Mouse (Mus musculus) right cerebral cortex, postnatal 25 days (tissue): ENCODE measurements at regions not wholly inside any gene's neighbourhood (a gene's known extent, or its start where the extent isn't known, plus 50 kb on each side); places are given as distances from the start of the nearest gene placed in this dataset.

Experiments used
- DNase-seq: peaks from one replicate; pipeline ENCODE4 v3.0.0; 2022

DNA sequence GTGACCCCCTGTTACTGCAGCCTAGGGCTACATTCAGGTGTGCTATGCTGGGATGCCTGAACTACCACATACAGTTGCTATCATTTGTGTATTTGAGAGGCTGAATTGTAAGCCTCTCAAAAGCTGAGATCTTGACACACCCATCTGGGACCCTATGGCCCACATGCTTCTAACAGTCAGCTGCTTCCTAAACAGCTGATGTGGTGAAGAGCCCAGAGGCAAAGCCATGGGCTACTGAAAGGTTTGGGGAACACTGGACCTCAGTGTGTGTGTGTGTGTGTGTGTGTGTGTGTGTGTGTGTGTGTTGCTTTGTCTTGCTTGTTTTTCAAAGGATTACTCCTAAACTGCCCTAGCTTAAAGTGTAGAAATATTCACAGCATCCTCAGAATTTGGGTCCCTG is 75.0 kb downstream of the Lbh start:
- DNase-seq, result no peak

DNA sequence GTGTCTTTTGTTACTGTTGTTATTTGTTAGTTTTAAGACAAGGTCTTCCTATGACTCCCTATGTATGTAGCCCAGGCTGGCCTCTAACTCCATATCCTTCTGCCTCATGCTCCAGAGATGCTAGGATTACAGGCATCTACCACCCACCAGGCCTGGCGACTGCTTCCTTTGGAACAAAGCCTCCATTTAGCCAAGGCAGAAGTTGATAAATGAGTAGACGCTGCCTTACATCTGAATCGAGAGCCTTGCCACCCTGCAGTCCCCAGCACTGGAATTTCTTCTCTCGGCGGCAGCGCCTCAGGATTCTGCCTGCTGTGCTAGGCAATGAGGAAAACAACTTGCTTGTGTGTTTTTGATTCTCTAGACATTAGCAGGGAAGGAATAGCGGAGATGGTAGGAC is 75.5 kb downstream of the Lbh start:
- DNase-seq, result no peak

DNA sequence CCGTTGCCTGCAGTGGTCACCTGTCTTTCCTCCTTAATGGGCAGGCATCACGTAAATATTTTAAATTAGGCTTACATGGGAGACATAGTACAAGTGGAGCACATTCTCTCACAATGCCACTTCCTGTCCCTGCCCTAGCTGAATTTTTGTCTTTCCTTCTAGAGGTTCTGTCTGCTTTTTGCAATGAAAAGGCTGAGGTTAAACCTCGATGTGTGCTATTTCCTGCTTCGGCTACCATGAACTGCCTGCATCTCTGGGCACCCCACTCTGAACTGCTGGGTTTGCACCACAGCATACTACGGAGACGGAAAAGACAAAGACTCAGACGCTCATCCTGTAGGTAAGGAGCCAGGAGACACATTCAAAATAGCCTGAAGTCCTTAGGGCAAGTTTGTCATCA is 78.4 kb downstream of the Lbh start:
- DNase-seq, result no peak

DNA sequence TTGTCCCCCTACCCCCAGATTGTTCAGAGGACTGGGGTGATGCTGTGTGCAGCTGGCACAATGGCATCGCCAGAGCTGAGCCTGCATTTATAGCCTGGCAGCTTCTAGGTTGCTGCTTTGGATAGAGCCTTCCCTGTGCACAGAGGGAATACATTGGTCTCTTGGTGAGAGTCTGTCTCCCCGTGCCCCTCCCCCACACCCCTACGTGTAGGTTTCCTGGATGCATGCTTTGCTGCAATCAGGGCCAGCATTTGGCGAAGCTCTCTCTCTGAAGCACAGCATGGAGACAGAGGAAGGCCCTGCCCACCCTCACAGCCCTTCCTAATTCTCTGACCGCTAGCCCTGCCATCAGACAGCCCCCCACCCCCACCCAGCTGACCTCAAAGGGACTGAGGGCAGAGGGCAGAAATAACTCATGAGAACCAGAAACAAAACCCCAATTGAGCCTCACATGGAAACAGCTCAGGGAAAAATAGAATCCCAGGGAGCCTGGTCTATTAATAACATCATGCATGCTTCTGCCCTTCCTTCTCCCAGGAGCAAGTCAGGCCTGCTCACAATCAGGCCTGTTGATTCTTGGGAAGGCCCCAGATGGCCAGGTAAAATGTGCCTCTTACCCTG is 79.3 kb downstream of the Lbh start:
- no peak for DNase-seq

DNA sequence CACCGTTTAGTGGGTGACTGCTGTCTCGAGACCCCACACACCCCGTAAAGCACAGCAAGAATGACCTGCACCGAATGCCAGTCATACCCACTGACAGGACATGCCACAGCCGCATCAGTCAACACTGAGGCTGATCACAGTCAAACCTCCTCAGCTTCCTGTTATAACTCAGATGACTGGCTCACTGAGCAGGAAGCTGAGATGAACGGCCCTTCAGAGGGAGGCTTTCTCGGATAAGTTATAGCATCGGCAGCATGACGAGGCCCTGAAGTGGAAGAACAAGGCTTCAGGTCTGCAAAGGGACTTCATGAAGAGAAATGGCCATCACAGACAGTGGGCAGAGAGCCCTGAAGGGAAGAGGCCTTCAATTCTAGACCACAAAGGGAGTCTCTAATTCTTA is 87.0 kb downstream of the Lbh start:
- DNase-seq, result no peak

DNA sequence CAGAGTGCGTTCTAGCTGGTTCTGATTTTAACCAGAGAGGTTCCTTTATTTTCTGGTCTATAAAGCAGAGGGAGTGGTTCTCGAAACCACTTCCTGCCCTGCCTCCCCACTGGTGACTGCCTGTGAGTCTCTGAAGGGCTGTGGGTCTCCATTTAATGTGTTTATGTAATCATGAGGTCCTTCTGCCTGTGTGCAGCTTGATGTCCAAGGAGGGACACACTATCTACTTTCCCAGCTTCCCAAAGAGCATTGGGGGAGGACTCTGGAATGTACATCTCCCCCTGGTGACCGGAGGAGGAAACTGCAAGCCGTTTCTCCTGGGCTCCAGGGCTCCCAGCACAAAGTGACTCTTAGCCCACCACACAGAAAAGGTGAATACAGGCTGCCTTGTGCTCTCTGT is 90.8 kb downstream of the Lbh start:
- peak; percentile 10 for DNase-seq

DNA sequence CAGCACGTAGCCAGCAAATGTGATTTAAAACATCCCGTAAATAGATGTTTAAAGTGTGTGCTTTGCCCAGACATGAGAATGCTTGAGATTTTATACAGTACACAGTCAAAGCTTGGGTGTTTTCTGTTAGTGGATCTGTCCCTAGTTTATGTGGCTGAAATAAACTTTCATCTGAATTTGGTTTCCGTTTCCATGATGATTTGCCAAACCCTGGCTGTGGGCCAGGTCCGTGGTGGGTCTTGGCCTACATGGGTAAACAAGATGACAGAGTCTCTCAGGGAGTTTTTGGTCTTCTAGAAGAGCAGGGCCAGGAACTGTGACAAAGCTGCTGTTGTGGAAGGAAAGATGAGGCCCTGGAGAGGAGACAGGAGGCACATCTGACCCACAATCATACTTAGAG is 91.9 kb downstream of the Lbh start:
- no peak for DNase-seq

DNA sequence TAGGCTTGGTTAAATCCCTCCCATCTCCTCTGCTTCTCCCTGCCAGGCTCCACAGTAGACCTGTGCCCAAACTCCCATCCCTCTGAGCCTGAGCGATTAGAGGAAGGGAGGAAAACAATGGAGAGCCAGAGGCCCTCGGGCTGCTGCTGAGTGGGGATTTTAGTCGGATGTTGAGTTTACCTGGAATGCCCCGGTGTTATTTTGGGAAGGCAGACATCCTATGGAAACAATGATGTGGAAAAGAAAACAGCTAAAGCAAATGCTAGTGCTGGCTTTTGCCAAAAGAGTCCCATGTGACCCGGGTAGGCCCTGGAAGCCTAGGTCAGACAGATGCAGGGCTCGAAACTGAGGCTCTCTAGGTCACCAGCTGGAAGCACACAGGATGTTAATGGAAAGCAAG is 94.3 kb downstream of the Lbh start:
- DNase-seq, result no peak

DNA sequence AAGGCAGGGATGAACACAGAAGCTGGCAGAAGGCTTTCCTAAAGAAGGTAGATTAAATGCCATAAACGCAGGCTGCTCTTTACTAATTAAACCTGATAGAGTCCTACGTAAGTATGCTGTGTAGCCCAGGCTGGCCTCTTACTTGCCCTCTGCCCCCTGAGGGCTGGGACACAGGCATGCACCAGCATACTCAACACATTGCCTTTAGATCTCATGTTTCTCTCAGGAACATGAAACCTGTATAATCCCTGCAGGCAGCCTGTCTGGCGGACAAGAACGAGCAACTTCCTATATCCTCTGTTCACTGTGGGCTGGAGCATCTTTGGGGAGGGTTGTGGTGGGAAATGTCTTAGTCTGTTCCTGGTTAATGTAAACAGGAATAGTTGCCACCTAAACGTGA is 94.8 kb upstream of the Lclat1 start:
- no peak for DNase-seq

DNA sequence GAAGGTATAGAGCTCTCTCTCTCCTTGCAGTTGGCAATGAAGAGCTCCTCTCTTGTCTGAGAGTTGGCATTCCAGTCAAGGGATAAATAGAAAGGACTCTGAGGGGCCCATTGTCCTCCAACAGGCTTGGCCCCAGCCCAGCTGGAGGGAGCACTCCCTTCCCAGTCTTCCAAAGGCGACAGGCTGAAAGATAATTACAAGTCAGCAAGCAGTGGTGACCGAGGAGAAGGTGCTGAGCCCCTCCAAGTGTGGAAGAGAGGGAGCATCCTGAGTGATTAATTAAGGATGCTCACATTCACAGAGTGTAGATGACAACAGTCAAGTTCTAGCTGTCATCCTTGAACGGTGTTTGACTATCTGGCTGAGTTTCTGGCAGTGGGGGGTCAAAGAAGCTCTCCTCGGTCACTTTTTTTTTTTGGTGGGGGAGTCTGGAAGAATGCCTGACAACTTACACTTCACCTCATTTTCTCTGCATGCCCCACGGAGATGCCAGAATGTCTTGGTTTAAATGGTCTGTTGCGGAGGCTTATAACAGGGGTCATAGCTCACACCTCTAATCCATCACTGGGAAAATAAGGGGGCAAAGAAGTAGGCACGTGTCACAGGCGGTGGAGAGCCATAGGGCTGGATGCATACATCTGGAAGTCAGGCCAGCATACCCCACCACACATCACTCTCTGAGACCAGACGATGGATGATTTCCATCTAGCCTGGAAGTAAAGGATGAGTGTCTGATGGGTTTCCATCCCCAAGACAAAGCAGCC is 93.5 kb upstream of the Lclat1 start:
- no peak for DNase-seq

DNA sequence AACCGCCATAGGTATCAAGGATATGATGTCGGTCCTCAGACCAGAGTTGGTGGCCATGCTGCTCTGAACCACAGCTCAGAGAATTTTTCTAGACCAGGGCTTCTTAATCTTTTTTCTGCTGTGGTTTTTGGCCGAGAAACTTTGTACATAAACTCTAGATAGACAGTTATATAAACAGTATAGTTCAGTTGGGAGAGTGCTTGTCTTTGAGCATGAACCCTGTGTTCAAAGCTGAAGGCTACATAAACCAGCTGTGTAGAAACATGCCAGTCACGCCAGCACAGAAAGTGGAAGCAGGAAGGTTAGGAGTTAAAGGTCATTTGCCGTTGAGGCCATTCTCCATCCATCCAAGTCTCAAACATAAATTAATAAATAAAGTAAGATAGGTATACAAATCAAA is 90.6 kb upstream of the Lclat1 start:
- no peak for DNase-seq

DNA sequence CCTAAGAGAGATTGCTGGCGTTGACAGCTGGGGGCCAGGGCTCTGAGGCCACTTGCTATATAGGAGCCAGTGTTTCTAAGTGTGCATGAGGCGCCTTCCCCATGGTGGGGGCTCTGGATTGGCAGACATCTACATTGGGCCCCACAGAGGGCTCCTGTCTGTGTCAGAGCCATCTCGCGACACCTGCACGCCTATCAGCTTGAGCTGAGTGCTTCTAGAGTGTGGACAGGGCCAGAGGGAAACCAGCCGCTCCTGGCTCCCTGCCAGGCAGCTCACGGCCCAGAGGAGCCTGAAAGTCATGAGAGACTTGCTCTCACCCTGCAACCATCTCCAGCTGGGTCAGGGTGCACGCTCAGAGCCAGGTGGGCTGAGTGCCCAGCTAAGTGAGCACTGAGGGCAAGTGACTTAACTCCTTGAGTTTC is 85.1 kb upstream of the Lclat1 start:
- DNase-seq, result no peak

DNA sequence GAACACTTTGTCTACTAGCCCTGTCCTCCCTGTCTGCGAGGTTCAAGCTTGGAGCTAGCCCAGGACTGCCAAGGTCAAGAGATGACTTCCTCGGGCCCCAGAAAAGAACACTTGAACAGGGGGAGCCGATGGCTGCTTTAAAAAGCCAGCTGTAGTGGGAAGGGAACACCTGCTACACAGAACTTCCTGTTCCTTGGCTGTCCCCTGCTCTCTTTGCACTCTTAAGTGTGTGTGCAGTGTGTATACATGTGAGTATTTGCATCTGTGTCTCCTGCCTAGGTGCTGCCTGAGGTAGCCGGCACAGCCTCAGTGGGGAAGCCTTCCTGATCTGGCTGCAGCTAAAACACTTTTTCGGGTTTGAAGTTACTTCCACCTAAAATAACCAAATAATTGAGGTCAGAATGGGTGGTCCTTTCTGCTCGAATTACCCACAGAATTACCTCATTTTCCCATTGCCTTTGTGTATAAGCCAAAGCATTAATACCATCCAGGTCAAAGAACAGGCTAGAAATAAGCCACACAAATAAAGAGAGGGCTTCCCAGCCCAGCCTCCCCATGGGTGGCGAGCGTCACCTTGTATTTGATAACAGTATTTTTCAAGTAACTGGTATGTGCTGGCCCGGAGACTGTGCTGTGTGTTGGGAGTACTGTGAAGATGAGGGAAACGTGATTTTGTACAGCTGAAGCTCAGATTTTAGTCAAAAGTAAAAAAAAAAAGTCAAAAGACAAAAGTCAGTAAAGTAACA is 84.2 kb upstream of the Lclat1 start:
- DNase-seq, result no peak

DNA sequence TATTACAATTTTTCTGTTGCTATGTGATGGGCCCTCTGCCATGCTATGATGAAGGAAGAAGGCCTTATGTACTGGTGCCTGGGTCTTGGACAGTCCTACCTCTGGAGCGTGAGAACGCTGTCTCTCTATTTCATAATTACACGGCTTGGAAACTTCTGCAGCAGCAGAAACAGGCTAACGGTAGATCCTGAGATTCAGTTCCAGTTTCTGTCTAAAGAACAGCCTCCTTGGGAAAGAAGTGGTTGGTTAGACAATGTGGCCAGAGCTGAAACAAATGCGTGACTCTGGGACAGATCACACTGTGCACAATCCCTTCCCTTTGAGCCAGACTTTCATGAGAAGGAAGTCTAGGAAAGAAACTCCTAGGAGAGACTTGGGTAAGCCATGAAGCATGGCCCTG is 80.7 kb upstream of the Lclat1 start:
- DNase-seq, result no peak

DNA sequence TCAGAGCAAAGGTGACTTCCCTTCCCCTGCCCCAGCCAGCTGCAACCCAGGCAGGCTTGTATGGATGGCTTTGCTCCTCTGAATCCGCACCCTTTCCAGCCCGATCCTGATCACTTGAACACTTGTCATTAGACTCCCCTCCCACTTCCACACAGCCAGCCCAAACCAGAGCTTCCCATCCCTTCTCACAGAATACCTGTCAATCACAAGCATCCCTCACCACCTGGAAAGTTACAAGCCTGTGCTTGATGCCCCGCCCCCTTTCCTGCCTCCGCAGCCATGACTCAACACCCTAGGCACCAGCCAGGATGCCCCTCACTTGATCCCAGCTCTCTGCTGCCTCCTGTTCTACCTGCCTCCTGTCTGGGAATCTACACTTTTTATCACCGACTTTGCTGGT is 76.0 kb upstream of the Lclat1 start:
- DNase-seq, result no peak

DNA sequence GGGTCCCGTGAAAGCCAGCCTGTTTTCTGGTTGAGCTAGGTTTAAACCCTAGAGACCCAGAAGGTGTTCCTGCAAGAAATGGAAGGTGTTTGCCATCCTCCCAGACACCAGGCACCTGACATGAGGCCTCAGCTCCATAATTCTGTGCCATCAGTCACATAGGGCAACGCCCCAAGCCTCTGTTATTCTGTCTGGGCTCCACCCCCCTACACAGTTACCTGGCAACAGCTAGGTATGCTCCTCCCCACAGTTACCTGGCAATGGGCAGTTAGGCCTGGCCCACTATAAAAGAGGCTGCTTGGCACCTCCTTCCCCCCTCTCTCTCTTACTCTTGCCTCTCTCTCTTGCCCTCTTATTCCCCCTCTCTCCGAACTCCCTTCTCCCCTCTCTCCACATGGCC is 75.5 kb upstream of the Lclat1 start:
- no peak for DNase-seq

DNA sequence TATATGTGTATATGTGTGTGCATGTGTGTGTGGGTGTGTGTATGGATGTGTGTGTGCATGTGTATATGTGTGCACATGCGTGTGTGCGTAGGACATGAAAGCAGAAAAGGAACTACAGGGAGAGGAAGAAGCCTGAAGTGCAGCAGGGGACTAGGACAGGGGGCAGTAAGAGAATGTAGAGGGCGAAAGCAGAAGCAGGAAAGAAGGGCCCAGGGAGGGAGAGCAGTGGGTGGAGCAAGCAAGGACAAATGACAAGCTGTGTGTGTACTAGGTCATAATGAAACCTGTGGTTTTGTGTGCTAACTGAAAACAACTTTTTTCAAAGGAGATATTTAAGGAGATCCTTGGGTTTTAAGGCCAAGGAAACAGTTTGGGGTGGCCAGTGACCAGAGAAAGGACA is 73.4 kb upstream of the Lclat1 start:
- DNase-seq, result no peak

DNA sequence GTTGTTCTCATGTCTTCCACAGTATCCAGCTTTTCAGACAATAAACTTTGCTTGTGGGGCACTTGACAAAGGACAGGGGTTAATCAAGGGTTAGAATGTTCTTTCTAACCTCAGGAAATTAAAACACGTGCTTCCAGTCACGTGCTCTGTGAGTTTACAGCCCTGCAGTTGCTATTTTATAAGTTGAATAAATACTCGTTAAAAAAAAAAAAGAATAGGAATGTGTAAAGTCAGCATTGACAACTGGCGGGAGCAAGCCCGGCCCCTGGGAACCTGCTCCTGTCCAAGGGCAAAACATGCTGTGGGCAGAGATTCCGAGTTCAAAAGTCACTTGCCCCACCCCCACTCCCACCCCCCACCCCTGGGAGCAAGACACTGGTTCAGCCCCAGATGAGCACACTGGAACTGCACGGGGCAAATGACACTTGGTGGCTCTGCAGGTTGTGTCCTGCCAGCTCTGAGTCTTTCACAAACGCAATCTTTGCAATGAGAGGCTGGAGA is 72.8 kb upstream of the Lclat1 start:
- DNase-seq, result no peak

DNA sequence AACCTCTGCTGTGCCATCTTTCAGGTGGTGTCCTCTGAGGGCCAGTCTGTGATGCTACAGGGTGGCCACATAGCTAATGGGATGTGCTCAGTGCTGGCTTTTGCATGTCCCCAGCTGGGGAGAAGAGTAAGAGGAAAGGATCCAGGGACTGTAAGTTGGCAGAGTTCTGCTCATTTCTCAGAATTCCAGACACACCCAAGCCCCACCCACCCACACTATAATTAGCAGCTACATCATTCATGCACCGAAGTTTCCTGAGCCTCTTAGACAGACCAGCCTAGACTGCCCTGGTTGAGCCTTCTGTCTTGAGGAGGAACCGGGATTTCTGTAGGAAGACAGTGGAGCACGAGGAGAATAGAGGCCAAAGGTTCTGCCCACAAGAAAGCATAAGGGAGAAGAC is 70.9 kb upstream of the Lclat1 start:
- no peak for DNase-seq

DNA sequence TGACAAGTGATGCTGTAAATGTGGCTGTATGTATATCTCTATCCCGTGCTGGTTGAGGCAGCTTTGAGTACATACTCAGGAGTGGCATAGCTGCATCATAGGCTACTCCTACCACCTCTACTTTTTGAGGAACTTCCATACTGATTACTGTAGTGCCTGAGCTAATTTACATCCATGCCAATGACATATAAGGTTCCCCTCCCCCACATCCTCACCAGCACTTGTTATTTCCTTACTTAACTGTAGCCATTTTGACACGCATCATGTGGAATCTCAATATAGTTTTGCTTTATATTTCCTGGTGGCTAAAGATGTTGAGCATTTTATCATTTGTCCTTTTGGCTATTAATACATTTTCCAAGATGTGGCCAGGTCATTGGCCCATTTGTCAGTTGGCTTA is 69.2 kb upstream of the Lclat1 start:
- no peak for DNase-seq

DNA sequence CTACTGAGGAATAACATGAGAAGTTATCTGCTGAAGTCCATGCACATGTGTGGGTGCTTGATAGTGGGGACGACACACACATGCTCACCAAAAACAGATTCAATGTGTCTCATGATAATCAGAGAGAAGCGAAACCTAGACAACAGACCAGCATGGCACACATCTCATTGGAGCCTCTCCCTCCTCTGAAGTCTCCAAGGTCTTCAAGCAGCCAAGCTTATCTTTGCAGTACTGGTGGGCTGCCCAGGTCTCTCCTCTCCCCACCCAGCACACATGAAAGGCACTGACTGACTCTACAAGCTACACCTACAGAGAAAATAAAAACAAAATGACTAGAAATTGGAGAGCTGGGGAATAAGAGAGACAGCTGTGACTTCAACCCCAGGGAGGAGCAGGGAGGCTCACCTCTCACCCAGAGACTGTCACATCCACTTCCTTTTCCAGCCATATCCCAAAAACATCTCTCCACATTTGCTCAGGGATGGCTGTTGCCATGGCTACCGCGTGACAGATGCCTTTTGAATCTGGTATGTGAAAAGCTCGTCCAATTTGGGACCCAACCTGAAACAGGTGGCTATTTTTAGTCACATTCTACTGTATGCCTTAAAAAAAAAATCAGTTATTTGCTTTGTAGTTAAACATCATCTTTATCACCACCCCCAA is 62.7 kb upstream of the Lclat1 start:
- peak; percentile 16 for DNase-seq

DNA sequence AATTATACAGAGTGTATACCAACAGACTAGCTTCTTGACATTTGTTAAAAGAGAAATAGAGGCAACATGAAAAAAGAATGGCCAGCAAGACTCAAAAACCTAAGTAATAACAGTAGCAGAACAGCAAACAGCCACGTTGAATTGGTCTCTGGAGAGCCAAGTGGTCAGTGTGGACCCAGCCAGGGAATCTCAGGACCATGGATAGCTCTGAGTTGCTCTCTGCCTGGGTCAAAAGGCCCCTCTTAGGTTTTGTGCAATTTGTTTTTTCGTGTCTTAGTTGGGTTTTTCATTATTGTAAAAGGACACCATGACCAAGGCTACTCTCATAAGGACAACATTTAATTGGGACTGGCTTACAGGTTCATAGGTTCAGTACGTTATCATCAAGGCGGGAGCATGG is 60.8 kb upstream of the Lclat1 start:
- no peak for DNase-seq

DNA sequence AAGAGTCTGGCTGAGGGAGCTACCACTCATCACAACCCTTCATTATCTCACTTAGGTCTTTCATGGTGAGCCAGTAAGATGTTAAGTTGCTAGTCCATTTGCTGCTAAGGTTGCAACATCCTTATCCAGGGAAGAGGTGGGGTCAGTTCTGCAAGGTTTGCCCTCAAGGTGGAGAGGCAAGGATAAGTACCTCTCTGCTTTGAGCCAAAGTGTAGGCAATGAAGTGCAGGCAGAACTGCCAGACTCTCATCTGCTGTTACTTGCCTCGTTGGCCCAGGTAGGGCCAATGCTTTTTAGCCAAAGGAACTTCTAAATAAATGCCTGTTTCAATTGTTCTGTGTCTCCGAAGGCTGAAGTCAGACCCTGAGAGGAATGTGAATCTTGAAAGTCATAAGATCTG is 59.6 kb upstream of the Lclat1 start:
- DNase-seq, result no peak

DNA sequence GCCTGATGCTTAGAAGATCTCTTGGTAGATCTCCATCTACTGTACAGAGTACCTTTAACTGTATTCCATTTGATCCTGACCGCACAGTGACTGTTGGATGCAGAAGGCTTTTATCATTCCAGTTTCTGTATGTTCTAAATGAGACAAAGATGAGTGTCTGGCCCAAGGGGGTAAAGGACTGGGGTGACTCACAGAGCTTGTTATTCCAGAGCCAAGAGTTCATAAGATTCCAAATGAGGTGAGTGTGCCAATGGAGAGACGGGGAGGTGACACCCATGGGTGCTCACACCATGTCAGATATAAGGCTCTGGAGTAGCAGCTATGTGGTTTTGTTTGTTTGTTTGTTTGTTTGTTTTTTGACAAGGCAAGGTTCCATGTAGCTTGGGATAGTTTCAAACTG is 54.8 kb upstream of the Lclat1 start:
- no peak for DNase-seq
